Mouse (Mus musculus): ENCODE data around the gene Ccn6.

Ccn6 gene

DNA sequence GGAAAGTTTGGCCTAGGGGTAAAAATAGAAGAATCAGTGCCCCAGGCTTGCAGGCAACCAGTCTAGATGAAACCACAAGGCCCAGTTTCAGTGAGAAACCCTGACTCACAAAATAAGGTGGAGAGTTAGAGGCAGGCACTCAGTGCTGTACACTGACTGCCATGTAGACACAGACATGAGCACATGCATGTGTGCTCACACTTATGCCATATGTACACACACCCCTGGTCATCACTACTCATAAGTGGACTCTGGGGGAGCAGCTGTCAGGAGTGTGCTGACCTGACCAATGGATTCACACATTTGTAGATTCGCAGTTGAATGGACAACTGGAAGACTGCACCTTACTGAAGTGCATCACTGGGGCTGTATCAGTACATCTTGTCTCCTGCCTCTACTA, 2.2 kb downstream of the Ccn6 start:
- no peak for DNase-seq (ENCODE audit: low spot score in 2 of 2)

DNA sequence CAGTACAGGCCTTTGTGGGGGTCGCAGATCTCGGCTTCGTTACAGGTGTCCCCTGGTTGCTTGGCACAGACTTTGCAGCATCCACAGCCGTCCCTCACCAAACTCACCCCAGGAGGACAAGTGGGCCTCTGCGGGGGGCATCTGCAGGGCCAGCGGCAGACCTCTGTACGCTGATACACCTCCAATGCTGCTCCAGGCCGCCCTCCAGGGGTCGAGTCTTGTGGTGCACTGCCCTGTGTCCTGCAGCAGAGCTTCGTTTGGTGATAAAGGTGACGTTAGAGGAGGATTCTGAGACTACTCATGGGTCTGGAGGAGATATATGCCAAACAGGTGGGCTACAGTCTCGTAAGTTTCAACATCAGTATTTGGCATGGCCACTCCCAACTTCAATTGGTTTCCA, 5.3 kb downstream of the Ccn6 start:
- DNase-seq (ENCODE audit: low spot score in 2 of 2), result no peak

DNA sequence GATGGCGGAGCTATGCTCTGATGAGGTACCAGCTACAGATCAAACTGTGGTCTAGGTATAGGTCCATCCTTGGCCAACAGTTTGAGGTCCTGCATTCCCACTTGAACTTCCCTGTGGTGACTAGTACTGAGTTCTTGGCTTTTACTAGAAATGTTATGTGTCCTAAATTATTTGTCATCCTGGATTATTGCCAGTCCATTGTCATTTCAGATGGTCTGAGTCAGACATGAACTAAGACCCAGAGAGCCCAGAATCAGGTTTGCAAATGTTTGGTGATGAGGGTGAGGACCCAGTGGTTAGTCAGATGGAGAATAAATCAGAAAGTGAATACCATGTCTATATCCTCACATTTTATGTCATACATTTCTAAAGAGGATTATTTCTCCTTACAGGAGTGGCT, 6.3 kb downstream of the Ccn6 start:
- DNase-seq (ENCODE audit: low spot score in 2 of 2), result no peak

DNA sequence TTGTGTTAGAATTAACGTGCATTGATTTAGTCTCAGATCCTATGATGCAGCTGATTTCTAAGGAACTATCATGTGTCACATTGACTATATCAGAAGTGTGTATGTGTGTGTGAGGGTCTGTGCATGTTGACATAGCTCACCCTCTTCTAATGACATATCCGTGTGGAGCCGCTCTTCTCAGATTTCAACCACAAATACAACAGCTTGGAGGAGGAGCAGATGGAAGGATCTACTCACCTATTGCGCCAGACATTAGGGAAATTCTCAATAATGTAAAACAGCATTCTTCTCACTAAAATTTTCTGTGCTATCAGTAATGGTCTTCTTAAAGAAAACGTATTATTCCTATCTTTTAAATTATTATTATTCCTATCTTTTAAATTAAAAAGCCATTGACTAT, 6.9 kb downstream of the Ccn6 start:
- DNase-seq (ENCODE audit: low spot score in 2 of 2), result no peak

- no peak for DNase-seq (ENCODE audit: low spot score in 2 of 2)
These were observed 21.4 kb downstream of the Ccn6 start for GRCm38 (mm10) chr10:39142216-39142615.

- DNase-seq (ENCODE audit: low spot score in 2 of 2), result no peak
These were observed 22.2 kb downstream of the Ccn6 start for GRCm38 (mm10) chr10:39141401-39141800.

- DNase-seq (ENCODE audit: low spot score in 2 of 2), result no peak
These were observed 22.8 kb downstream of the Ccn6 start for GRCm38 (mm10) chr10:39140843-39141242.

- no peak for DNase-seq (ENCODE audit: low spot score in 2 of 2)
These were observed 24.8 kb downstream of the Ccn6 start for GRCm38 (mm10) chr10:39138761-39139160.

GRCm38 (mm10) chr10:39137766-39138165, 25.8 kb downstream of the Ccn6 start:
- DNase-seq (ENCODE audit: low spot score in 2 of 2), result no peak

DNA sequence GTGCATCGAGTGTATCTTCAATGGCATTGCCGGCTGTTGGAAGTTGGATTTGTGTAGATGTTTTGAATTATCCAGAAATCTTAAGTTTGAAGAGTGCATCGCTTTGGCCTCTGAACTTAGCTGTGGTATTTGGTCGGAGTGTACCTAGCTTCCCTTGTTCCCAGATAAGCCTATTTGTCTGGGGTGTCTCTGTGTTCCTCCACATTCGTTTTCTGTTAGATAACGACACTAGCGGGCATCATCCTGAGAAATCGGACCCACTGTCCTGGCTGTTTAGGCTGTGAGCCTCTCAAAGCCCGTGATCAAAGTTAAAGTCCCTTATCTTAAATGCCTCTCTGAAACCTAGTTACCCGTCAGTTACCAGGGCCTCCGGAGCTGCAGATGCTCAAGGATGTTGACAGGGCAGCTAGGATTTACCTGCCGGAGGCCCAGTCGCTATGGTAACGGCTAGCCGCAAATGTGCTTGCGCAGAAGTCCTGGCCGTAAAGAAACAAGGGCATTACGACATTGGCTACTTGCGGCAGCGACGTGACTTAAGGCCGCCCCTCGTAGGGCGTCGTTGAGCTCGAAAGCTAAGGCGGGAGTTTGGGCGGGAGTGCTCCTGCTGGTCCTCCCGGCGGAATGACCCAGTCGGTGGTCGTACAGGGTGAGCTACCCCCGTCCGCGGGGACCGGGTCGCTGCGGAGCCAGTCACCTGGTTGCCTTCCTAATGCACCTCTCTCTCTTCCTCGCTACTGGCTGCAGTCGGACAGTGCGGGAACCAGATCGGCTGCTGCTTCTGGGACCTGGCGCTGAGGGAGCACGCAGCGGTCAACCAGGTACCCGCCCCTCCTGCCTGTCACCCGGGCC, 29.9 kb downstream of the Ccn6 start, which contains the start of the genes Fam229b and Tube1:
Fam229b (minus strand) TSS at position 453 of the 849 bp plus-strand sequence.
Tube1 (plus strand) TSS at position 515 of the 849 bp plus-strand sequence.
- peak; percentile 95 to 96 for DNase-seq (ENCODE audit: low spot score in 2 of 2)

DNA sequence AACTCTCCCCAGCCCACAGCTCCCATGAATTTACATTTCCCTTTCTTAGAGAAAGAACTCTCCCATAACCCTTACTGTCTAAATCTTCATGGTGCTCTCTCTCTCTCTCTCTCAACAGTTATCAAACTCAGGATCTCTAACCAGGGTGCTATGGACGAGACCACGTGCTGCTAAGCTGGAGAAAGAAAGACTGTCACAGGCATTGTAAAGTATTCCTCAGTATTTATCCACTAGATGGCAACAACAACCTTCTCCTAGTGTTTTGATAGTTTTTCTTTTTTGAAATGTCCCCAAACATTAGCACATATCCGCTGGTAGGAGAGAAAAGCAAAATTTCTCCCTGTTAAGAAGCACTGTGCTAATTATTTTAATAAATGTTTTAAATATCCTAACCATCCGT, 42.2 kb downstream of the Ccn6 start:
- no peak for DNase-seq (ENCODE audit: low spot score in 2 of 2)

DNA sequence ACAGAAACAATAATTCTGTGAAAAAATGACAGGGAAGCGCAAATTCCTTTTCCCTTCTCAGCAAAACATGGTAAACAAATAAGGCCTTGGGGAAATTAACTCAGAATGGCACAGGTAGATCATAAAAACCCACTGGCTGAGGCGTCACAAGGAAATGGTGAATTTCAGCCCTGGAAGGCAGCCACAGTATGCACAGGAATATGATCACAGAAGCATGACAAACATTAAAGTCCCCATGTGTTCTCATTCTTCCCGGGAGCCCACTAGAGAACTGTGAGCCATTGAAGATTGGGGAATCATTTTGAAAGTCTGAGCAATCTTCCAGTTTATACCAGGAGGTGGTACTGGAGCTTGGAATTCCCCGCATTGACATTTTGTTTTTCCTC, 54.1 kb downstream of the Ccn6 start:
- DNase-seq (ENCODE audit: low spot score in 2 of 2), result no peak

DNA sequence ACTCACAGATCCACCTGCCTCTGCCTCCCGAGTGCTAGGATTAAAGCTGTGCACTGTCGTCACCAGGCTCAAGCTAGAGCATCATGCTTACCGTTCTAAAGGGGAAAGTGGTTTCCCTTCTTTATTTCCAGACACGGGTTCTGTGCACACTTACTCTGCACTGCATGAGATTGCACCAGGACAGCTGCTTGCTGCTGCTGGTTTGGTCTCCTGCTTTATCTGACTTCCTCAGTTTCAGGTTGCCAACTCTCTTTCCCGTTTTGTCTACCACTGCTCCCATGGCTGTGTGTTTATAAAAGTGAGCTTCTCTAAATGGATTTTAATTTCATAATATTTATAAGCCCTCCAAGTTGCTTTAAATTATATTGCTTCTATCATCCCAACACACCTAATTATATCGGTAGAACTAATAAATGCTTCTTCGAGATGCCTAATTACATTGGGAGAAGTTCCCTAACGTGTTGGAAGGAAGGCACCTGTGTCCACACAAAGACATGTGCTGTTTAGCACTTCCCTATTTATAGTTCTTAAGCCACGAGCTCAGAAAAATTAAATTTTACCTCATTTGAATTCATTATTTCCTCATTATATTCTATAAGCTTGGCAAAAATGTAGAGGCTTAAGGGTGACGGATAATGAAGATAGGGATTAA, 54.6 kb downstream of the Ccn6 start:
- no peak for DNase-seq (ENCODE audit: low spot score in 2 of 2)

DNA sequence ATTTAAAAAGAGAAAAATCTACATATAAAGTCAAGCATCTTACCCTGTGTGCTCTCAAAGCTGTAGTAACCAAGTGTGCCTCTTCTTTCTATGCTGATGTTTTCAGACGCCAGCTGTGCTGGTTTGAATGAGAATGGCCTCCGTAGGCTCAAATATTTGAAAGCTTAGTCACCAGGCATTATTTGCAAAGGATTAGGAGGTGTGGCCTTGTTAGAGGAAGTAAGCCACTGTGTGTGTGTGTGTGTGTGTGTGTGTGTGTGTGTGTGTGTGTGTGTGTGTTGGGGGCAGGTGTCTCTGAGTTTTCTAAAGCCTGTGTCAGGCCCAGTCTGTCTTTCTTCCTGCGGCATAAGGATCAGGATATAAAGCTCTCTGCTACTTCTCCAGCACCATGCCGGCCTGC, 56.7 kb downstream of the Ccn6 start:
- no peak for DNase-seq (ENCODE audit: low spot score in 2 of 2)

DNA sequence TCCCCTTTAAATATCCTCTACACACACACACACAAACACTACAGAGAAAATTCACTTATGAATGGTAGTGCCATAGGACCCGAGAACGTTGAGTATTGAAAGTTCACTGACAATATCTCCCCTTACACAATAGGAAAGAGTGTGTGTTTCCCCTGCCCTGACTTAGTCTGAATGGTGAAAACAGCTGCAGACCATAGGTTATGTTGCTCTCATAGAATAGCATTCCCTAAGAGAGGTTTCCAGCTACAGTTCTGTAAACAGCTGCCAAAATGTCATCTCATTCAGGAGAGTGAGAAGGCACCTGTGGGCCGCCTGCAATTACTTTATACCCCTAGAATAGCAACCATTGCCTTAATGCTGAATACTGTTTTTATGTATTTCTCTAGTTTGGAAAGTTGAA, 57.2 kb downstream of the Ccn6 start:
- DNase-seq (ENCODE audit: low spot score in 2 of 2), result no peak

DNA sequence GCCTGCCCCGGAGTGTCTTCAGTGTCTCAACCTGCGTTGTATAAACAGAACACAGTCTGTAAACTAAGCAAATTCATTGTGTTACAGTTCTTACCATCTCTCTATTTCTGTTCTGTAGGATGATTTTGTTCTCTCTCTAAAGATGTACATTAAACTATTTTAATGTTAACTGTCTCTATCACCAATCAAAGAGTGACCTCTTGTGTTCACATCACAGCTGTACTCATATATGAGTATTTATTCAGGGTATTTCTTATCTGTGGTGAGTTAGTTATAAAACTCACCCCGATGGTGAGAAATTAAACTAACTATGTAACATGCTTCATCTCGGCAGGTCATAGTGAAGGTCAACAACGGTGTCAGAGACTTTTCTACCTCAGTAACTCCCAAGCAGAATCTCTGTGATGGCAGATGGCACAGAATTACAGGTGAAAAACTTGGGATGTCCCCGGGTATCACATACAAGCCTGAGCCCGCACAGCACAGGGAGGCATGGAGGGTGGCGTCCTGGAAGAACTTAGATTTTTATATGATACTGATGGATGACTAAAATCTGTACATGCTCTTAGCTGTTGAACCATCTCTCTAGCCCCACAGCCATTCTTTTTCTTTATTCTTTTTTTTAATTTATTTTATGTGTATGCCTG, 58.7 kb downstream of the Ccn6 start:
- no peak for DNase-seq (ENCODE audit: low spot score in 2 of 2)
